Mouse (Mus musculus) liver, adult 2 months (tissue): Measurements from ENCODE around the gene Pdia6. TPM values are rescaled to one million over a fixed set of nuclear protein-coding genes. Genes with fewer than 3 reads are reported as not detected.

Source experiments
- DNase-seq: peaks from one replicate; pipeline ENCODE4 v3.0.0-alpha.2; 2011; ENCODE audit warnings: low read depth, low spot score; ENCODE audit errors: extremely low read depth
- H3K27ac ChIP-seq: fragments of 200-500 bp; replicated peaks from 2 replicates; pipeline ENCODE4 v1.5.1; 2012; ENCODE audit warnings: low read depth, mild to moderate bottlenecking, control low read depth, inconsistent platforms, low read length; ENCODE audit not compliant: insufficient read depth
- H3K27me3 ChIP-seq: fragments of 200-500 bp; 2 replicates; pipeline ENCODE4 v1.6.1; 2012; ENCODE audit warnings: mild to moderate bottlenecking, moderate library complexity, low read length, inconsistent platforms; ENCODE audit not compliant: control insufficient read depth, insufficient read depth
- H3K36me3 ChIP-seq: fragments of 200-500 bp; 2 replicates; pipeline ENCODE4 v1.6.1; 2012; ENCODE audit warnings: low read length, inconsistent platforms; ENCODE audit not compliant: control insufficient read depth, insufficient read depth
- H3K4me1 ChIP-seq: fragments of 200-500 bp; 2 replicates; pipeline ENCODE4 v1.6.1; 2011; ENCODE audit warnings: low read length; ENCODE audit not compliant: control insufficient read depth, insufficient read depth
- H3K4me3 ChIP-seq: fragments of 200-500 bp; 2 replicates; pipeline ENCODE4 v1.5.1; 2011; ENCODE audit warnings: low read depth, mild to moderate bottlenecking, control low read depth, low read length, moderate library complexity; ENCODE audit not compliant: insufficient read depth
- H3K79me2 ChIP-seq: fragments of 200-500 bp; 2 replicates; pipeline ENCODE4 v1.6.1; 2012; ENCODE audit warnings: inconsistent platforms, mild to moderate bottlenecking, low read length, moderate library complexity; ENCODE audit not compliant: control insufficient read depth, insufficient read depth
- H3K9ac ChIP-seq: fragments of 200-500 bp; 2 replicates; pipeline ENCODE4 v1.6.1; 2012; ENCODE audit warnings: low read depth, mild to moderate bottlenecking, control low read depth, inconsistent platforms, low read length
- CTCF ChIP-seq: fragments of 200-500 bp; IDR thresholded peaks from 2 replicates; pipeline ENCODE4 v1.5.1; 2011; ENCODE audit warnings: low read depth, low read length, control low read depth
- POLR2A ChIP-seq: fragments of 200-500 bp; IDR thresholded peaks from 2 replicates; pipeline ENCODE4 v1.6.1; 2011; ENCODE audit warnings: low read length, control low read depth; ENCODE audit not compliant: insufficient read depth; ENCODE audit errors: extremely low read depth
- WGBS: fragments of 180-500 bp; shearing (Covaris S2); methylation state at CpG from one replicate; pipeline ENCODE4 v1.1.7; 2018; 5-methylcytosine and 5-hydroxymethylcytosine counted together
- polyA plus RNA-seq: library from polyadenylated mRNA; depleted of rRNA; stranded (reverse); fragments of >200 nt; gene quantifications from 2 replicates; pipeline ENCODE4 v1.2.3, GENCODE M21; 2012
- total RNA-seq: library from RNA; depleted of rRNA; stranded (reverse); fragments of >200 nt; gene quantifications from 2 replicates; pipeline ENCODE4 v1.2.3, GENCODE M21; 2014

Pdia6 gene
- total and polyA plus RNA-seq, 2 experiments, result 89.1 to 226 TPM

GRCm38 (mm10) chr12:17289060-17289459 lies 22.7 kb downstream of the Pdia6 start:
- no peaks in the 10 kb centered on the region for H3K27me3 ChIP-seq
- WGBS, result 72% methylated on average over 2 of the region's 2 CpGs
- H3K36me3 ChIP-seq, result peaks cover 5% of the 10 kb centered on the region
- no peak overlapping the region for H3K4me3 ChIP-seq
- no peak overlapping the region for H3K27ac ChIP-seq
- H3K4me1 ChIP-seq, result no peaks in the 10 kb centered on the region
- TF ChIP-seq POLR2A (no peak), CTCF (no peak)
- no peaks in the 10 kb centered on the region for H3K79me2 ChIP-seq
- no peak overlapping the region for H3K9ac ChIP-seq
- no peak for DNase-seq

- WGBS, result 25% methylated on average over 2 of the region's 2 CpGs
- no peak for TF ChIP-seq POLR2A
- no peak for TF ChIP-seq CTCF
Observed at GRCm38 (mm10) chr12:17289913-17290312, 23.6 kb downstream of the Pdia6 start.

GRCm38 (mm10) chr12:17290569-17290968 lies 24.2 kb downstream of the Pdia6 start:
- H3K9ac ChIP-seq, result no peak overlapping the region
- H3K79me2 ChIP-seq, result no peaks in the 10 kb centered on the region
- H3K36me3 ChIP-seq, result no peaks in the 10 kb centered on the region
- H3K27me3 ChIP-seq, result no peaks in the 10 kb centered on the region
- TF ChIP-seq POLR2A, result no peak
- TF ChIP-seq CTCF, result no peak
- no peak for DNase-seq
- WGBS, result 66% methylated on average over 4 of the region's 4 CpGs
- H3K27ac ChIP-seq, result no peak overlapping the region
- H3K4me3 ChIP-seq, result no peak overlapping the region
- H3K4me1 ChIP-seq, result no peaks in the 10 kb centered on the region

More at GRCm38 (mm10) chr12:17289913-17290312, 23.6 kb downstream of the Pdia6 start:
- no peaks in the 10 kb centered on the region for H3K4me1 ChIP-seq
- H3K36me3 ChIP-seq, result no peaks in the 10 kb centered on the region
- H3K27me3 ChIP-seq, result no peaks in the 10 kb centered on the region
- DNase-seq, result no peak
- no peak overlapping the region for H3K27ac ChIP-seq
- H3K9ac ChIP-seq, result no peak overlapping the region
- H3K79me2 ChIP-seq, result no peaks in the 10 kb centered on the region
- H3K4me3 ChIP-seq, result no peak overlapping the region

- Histone ChIP-seq H3K9ac (no peak overlapping the region), H3K36me3 (no peaks in the 10 kb centered on the region), H3K4me1 (no peaks in the 10 kb centered on the region), H3K79me2 (no peaks in the 10 kb centered on the region), H3K4me3 (no peak overlapping the region), H3K27me3 (no peaks in the 10 kb centered on the region), H3K27ac (no peak overlapping the region)
- 73% methylated on average over 2 of the region's 2 CpGs for WGBS
- TF ChIP-seq CTCF (no peak), POLR2A (no peak)
- DNase-seq, result no peak
Observed at GRCm38 (mm10) chr12:17296899-17297298, 30.6 kb downstream of the Pdia6 start.

- DNase-seq, result no peak
- TF ChIP-seq CTCF (no peak), POLR2A (no peak)
Observed at GRCm38 (mm10) chr12:17299902-17300301, 33.6 kb downstream of the Pdia6 start.

GRCm38 (mm10) chr12:17305445-17305844 lies 39.1 kb downstream of the Pdia6 start:
- H3K4me3 ChIP-seq, result no peak overlapping the region
- no peaks in the 10 kb centered on the region for H3K27me3 ChIP-seq
- no peak for DNase-seq
- H3K36me3 ChIP-seq, result no peaks in the 10 kb centered on the region
- no peak overlapping the region for H3K27ac ChIP-seq
- TF ChIP-seq CTCF (no peak), POLR2A (no peak)
- 76% methylated on average over 7 of the region's 7 CpGs for WGBS
- no peak overlapping the region for H3K9ac ChIP-seq
- H3K4me1 ChIP-seq, result no peaks in the 10 kb centered on the region
- H3K79me2 ChIP-seq, result no peaks in the 10 kb centered on the region

More at GRCm38 (mm10) chr12:17299902-17300301, 33.6 kb downstream of the Pdia6 start:
- Histone ChIP-seq H3K9ac (no peak overlapping the region), H3K4me3 (no peak overlapping the region), H3K36me3 (no peaks in the 10 kb centered on the region), H3K4me1 (no peaks in the 10 kb centered on the region), H3K27ac (no peak overlapping the region), H3K27me3 (no peaks in the 10 kb centered on the region), H3K79me2 (no peaks in the 10 kb centered on the region)
- WGBS, result 81% methylated on average over 1 of the region's 1 CpGs
